Mouse (Mus musculus) urinary bladder, postnatal 0 days (tissue): ENCODE results near the gene Olfr828. TPM values are rescaled to one million over a fixed set of nuclear protein-coding genes. Genes with fewer than 3 reads are reported as not detected.

Experiments used
- polyA plus RNA-seq: library from polyadenylated mRNA; unstranded; fragments of >200 nt; fragmentation: Nextera tagmentation; extraction: Ambion mirVana; gene quantifications from 2 replicates; pipeline ENCODE4 v1.2.1, GENCODE M21; 2015

The Olfr828 gene
- polyA plus RNA-seq = not detected in 2 replicates

GRCm38 (mm10) chr9:18819426-18819825, at the start of gene Olfr828:
TSS of gene Olfr828 (minus strand) at chr9:18819526.

GRCm38 (mm10) chr9:18854633-18855032, 35.3 kb upstream of the Olfr828 start, which contains the start of gene Olfr829:
TSS of gene Olfr829 (plus strand) at chr9:18854933.

Other genes with a start within 250 kb of the Olfr828 start
- 2.1 and 3.2 TPM in 2 replicates for gene Muc16, start 145.0 kb downstream of the Olfr828 start, polyA plus RNA-seq
- gene Olfr24, start 55.5 kb downstream of the Olfr828 start, polyA plus RNA-seq = not detected in 2 replicates
- gene Olfr829, start 35.4 kb upstream of the Olfr828 start, polyA plus RNA-seq = not detected in 2 replicates
- gene Olfr830, start 55.2 kb upstream of the Olfr828 start, polyA plus RNA-seq = not detected in 2 replicates
- not detected in 2 replicates for gene Olfr832, start 117.6 kb upstream of the Olfr828 start, polyA plus RNA-seq
- not detected in 2 replicates for gene Olfr834, start 168.5 kb upstream of the Olfr828 start, polyA plus RNA-seq
- gene Olfr835, start 213.2 kb upstream of the Olfr828 start, polyA plus RNA-seq = not detected in 2 replicates